Mouse (Mus musculus) liver, embryonic 14.5 days (tissue): Measurements from ENCODE around the gene Hipk2.

Source experiments
- CTCF ChIP-seq: IDR thresholded peaks from 2 replicates; pipeline ENCODE4 v1.5.1; 2016; ENCODE audit warnings: antibody characterized with exemption, low read depth, control low read depth
- EP300 ChIP-seq: IDR thresholded peaks from 2 replicates; pipeline ENCODE4 v1.6.1; 2016; ENCODE audit warnings: antibody characterized with exemption, low read depth

DNA sequence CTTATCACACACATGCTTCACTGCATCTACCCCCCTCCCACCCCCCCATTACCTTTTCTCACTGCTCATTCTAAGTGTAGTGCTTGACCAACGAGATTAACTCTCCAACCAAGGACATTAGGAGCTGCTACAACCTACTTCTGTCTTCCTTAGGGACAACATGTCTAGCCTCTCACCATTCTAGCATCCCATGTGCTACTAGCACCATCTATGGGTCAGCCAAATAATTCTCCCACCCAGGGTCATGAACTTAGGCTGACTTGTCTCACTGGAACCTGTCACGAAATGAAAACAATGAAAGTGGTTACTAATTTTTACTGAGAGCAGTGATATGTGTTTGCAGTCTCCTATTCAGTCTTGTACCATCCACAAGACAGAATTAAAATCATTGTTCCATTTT is 138.2 kb downstream of the Hipk2 start:
- TF ChIP-seq CTCF = peak; percentile 22; the same call in 1 of the 2 replicates
- TF ChIP-seq EP300 = no peak
